ENCODE assay signal across 1 mouse cellular context in the genomic region with DNA sequence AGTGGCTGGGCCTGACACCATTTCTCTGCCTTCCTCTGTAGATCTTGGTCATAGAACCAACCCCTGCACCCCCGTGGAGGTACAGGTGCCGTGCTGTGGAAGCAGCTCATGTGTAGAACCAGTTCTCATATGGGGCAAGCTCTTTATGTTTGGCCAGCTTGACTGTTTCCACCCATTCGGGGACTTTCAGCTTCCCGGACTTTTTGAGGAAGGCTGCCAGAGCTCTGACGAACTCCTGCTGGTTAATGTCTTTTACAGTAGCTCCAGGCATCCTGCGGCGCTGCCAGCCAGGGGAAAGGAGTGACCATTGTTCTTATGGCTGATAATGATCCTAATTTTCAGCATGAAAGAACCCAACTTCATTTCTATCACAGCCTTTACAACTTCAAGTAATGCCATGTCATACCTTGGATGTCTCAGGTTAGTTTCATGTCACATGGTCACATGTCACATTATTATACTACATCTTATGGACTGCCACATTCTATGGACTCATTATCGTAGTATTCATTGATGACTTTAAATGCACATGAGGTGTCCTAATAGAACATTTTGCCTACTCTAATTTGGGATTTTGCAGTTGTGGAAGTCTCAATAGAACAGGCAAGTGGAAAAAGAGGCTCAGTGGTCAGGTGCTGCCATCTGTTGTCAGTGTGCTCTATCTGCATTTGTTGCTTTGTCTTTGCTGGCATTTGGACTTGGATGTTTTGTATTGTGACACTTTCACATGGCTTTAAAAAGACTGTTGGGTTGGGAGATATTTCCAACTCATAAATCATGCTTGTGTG.
TF ChIP-seq lines count a peak whose summit lies in the region.

No protein-coding gene starts in this region.

TF ChIP-seq in MEL, 35 proteins besides CTCF, POLR2A, EP300 and RAD21:
- TF ChIP-seq USF1 (IDR thresholded peaks at IDR 0.05; ENCODE audit: low read depth, low read length) = 0 out of 2 replicates have a peak, but pooled peaks have one; percentile 21
- TF ChIP-seq TBP (IDR thresholded peaks at IDR 0.05; ENCODE audit: low read depth, low read length) = no peak
- peak; percentile 91 for TF ChIP-seq ZC3H11A (IDR thresholded peaks at IDR 0.05; ENCODE audit: low read depth, low read length)
- TF ChIP-seq JUND (IDR thresholded peaks at IDR 0.05; ENCODE audit: low read depth, low read length) = peak; percentile 38; the same call in 1 of the 2 replicates
- peak; percentile 91 for TF ChIP-seq SMC3 (IDR thresholded peaks at IDR 0.05; ENCODE audit: low read depth, low read length)
- TF ChIP-seq SIN3A (IDR thresholded peaks at IDR 0.05; ENCODE audit: low read length) = peak; percentile 49
- TF ChIP-seq MXI1 (IDR thresholded peaks at IDR 0.05; ENCODE audit: low read depth, low read length) = peak; percentile 56; the same call in 1 of the 2 replicates
- no peak for TF ChIP-seq MEF2A (IDR thresholded peaks at IDR 0.05; ENCODE audit: extremely low read depth, insufficient replicate concordance, low read depth, low read length, poor library complexity, severe bottlenecking)
